Mouse (Mus musculus) Patski (cell line): ENCODE results near the gene Dnajb2. TPM values are rescaled to one million over a fixed set of nuclear protein-coding genes. Genes with fewer than 3 reads are reported as not detected.
A peak's percentile ranks its signal among the peaks of the same experiment; 100 is the strongest.

Experiments
- ATAC-seq: fragments of 100-300 bp; one replicate; pipeline ENCODE4 v1.8.0; 2021
- CTCF ChIA-PET: fragments of 350-600 bp; sonication (Branson Sonifier 250); formaldehyde crosslinking; loops from one replicate; lab custom pipeline; 2022; ENCODE audit warnings: inconsistent platforms; lab: Charles Lee
- POLR2A ChIA-PET: fragments of 350-600 bp; sonication (Branson Sonifier 250); formaldehyde crosslinking; loops from one replicate; lab custom pipeline; 2022; ENCODE audit warnings: antibody characterized with exemption, inconsistent platforms; lab: Charles Lee
- DNase-seq: peaks from one replicate; pipeline ENCODE4 v3.0.0-alpha.2; 2011; ENCODE audit warnings: low read depth, low spot score
- H3K27me3 ChIP-seq: fragments of 371-371 bp; one replicate; pipeline ENCODE4 v1.5.1; 2021
- CTCF ChIP-seq: fragments of 100-300 bp; IDR thresholded peaks from one replicate; pipeline ENCODE4 v1.5.1; 2021
- in situ Hi-C: fragments of 300-500 bp; cut with MboI; formaldehyde crosslinking; loops from 3 replicates; pipeline ENCODE4 v1.11.1; 2018; ENCODE audit warnings: low pct_unique_long_range_greater_than_20kb, mixed read lengths
- polyA plus RNA-seq: library from polyadenylated mRNA; unstranded; gene quantifications from one replicate; pipeline ENCODE4 v1.2.3, GENCODE M21; 2021

Dnajb2 gene
- polyA plus RNA-seq, 1 experiment from 2014 or later: 54.1 TPM

DNA sequence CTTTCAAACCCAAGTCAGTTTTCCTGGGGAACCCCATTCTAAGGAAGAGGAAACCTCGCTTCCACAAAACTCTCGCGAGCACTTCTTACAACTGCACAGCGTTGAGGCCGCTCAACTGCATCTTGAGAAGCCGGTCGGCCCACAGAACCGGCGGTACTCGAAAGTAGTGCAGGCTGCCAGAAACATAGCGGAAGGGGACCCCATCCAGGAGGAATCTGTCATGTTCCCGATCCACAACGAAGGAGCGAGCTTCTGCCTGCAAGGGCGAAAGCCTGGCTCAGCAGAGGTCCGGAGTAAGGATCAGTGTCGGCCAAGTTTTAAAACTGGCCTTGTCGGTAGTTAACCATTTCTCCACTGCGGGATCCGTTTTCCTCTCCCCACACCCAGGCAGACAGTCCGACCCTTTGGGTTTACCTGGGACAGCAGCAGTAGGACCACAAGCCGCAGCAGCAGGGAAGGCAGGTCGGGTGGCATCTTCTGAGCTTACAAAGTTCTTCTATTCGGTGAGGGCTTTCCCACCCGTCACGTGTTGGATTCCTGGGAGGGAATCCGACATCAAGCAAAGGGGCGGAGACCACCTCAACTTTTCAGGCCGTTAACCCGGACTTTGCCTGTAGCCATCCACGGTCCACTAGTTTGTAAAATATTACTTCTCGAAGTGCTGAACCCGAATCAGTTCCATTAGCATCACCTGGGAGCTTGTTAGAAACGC lies 27.1 kb upstream of the Dnajb2 start:
- ATAC-seq: peak; percentile 27
- DNase-seq: no peak
- in situ Hi-C loops: no loop called here
- CTCF ChIA-PET: interaction anchor here (1.0 to 1.3 kb wide), 3 partner anchors 9 to 43 kb away, joined by 3 to 6 read pairs (median 5); no protein-coding TSS in a partner anchor
- TF ChIP-seq CTCF: no peak
- POLR2A ChIA-PET: interaction anchor here (0.9 to 1.1 kb wide), 4 partner anchors 9 to 85 kb away, joined by 3 to 4 read pairs (median 3); no protein-coding TSS in a partner anchor
- H3K27me3 ChIP-seq: no peaks in the 10 kb centered on the region

DNA sequence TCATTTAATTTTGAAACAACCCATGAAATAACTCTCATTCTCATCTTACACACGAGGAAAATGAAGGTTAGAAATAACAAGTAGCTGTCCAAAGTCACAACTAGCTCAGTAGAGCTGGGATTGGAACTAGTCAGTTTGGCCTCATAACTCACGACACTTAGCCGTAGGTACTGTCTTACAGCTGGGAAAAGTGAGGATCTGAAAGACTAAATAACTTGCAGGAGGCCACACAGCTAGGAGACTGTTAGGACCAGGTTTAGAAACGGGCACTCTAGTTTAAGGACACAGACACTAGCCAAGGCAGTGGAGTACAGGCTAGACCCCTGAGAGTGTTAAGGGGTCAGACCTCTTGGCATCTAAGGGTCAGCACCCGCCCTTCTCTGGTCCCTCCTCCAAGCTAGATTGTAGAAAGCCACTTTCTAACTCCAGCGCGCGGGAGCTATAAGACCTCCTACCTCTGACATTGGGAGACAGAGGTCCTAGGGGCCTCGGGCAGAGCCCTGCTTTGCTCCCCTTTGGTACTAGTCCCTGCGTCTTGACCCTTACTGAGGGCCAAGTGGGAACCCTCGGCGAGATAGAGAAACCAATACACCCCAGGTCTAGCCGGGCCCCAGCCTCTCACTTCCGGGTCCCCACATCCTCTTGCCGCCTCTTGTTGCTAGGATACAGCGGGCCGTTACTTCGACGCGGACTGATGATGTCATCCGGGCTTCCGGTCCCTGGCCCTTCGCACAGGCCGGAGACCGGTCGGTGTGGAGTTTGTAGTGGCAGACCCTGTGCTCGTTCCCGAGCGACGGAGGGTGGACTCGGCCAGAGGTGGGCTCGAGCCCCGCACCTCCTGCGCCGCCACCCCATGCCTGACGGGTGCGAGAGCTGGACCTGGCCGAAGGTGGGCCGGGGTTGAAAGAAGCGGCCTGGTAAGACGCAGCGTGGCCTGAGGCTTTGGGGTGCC lies 25.8 kb upstream of the Dnajb2 start, which contains the start of the genes Glb1l and Stk16:
Gene Glb1l (minus strand): TSS at position 678 of the 952 bp plus-strand sequence.
Gene Stk16 (plus strand): TSS at position 703 of the 952 bp plus-strand sequence.
- DNase-seq (peak; percentile 84), ATAC-seq (peak; percentile 48)
- no peak for TF ChIP-seq CTCF
- no peaks in the 10 kb centered on the region for H3K27me3 ChIP-seq
- ChIA-PET POLR2A (interaction anchor here (0.9 to 1.3 kb wide), 3 partner anchors 27 to 38 kb away, joined by 3 read pairs; no protein-coding TSS in a partner anchor), CTCF (interaction anchor here (0.9 to 1.0 kb wide), 3 partner anchors 9 to 41 kb away, joined by 3 to 4 read pairs (median 3); partner anchors contain the start of gene Tuba4a)
- in situ Hi-C loops: no loop called here

DNA sequence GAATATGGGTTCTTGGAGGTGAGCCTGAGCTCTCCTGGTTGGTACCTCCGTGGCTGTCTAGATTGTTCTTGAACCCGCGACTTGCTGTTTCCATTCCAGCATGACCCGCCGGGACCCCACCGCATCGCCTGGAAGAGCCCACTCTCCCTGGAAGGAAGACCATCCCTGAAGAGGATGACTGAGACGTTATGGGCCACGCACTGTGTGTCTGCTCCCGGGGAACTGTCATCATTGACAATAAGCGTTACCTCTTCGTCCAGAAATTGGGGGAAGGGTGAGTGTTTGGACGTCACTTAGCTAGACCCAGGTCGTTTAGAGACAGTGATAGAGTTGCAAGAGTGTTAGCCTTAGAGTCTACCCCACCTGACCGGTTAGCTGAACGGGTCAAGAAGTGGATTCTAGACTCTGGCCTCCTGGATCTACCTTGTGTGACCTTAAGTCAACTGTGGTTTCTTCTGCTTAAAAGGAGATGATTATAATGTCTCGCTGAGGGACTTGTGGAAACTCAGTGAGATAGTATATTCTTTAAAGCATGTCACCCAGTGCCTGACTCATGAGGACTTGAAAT lies 25.0 kb upstream of the Dnajb2 start:
- DNase-seq: no peak

DNA sequence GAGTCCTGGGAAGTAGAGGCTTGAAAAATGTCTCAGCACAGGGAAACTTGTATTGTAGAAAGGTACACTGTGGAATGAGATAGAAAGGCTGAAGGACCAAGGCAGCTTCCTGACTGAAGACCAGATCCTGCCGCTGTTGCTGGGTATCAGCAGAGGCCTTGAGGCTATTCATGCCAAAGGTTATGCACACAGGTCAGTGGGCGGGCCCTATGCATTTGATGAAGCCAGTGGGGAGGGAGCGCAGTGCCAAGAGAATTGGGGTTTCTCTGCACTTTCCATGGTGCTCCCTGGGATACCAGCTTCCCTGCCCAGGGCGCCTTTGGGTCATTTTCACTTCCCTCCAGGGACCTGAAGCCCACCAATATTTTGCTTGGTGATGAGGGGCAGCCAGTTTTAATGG lies 23.7 kb upstream of the Dnajb2 start:
- in situ Hi-C loops: no loop called here
- no peak for TF ChIP-seq CTCF
- CTCF ChIA-PET: no interaction called here
- DNase-seq (no peak), ATAC-seq (no peak)
- POLR2A ChIA-PET: no interaction called here
- H3K27me3 ChIP-seq: no peaks in the 10 kb centered on the region

More for the DNA sequence above, 25.0 kb upstream of the Dnajb2 start:
- ChIA-PET CTCF (interaction anchor here (1.0 kb wide), 1 partner anchor 40 kb away, joined by 3 read pairs; no protein-coding TSS in a partner anchor), POLR2A (interaction anchor here (0.9 to 1.3 kb wide), 2 partner anchors 26 to 38 kb away, joined by 3 read pairs; no protein-coding TSS in a partner anchor)
- no peak for TF ChIP-seq CTCF
- ATAC-seq: no peak
- in situ Hi-C loops: no loop called here
- H3K27me3 ChIP-seq: no peaks in the 10 kb centered on the region

DNA sequence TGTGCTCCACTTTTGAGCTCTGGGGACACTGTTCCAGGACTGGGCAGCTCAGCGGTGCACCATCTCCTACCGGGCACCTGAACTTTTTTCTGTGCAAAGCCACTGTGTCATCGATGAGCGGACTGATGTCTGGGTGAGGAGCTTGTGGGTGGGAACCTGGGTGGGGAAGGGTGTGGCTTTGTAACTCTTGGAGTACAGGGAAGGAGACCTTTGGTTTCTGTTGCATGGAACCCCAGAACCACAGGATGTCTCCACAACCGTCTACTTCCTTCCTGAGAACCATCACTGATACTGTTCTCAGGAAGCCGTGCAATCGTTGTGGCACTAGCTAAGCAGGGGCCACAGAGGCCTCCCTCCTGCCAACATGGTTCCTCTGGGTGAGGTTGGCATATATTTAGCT lies 23.1 kb upstream of the Dnajb2 start:
- in situ Hi-C loops: no loop called here
- H3K27me3 ChIP-seq: no peaks in the 10 kb centered on the region
- no peak for TF ChIP-seq CTCF
- ATAC-seq (no peak), DNase-seq (no peak)
- CTCF ChIA-PET: interaction anchor here (2.2 kb wide), 1 partner anchor 38 kb away, joined by 6 read pairs; no protein-coding TSS in a partner anchor
- POLR2A ChIA-PET: interaction anchor here (1.7 kb wide), 1 partner anchor 21 kb away, joined by 7 read pairs; the partner anchor contains the start of genes Ankzf1 and Atg9a

DNA sequence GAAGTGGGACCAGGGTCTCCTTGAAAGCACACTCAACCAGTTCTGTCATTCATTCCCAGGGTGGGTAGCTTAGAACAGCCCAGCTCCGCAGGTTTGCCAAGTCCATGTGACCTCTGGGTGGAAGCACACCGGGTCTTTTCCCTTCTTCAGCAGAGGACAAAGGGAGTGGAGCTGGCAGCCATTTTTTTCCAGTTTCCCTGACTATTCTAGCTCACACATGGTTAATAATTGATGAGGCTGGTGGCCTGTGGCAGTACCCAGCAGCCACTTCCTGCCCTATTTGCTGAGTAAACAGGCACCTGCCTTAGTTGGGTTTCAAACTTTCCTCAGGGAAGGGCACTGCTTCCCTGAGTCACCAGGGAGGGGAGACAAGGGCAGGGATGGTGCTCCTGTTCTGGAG lies 21.8 kb upstream of the Dnajb2 start:
- in situ Hi-C loops: no loop called here
- ATAC-seq: peak; percentile 86

DNA sequence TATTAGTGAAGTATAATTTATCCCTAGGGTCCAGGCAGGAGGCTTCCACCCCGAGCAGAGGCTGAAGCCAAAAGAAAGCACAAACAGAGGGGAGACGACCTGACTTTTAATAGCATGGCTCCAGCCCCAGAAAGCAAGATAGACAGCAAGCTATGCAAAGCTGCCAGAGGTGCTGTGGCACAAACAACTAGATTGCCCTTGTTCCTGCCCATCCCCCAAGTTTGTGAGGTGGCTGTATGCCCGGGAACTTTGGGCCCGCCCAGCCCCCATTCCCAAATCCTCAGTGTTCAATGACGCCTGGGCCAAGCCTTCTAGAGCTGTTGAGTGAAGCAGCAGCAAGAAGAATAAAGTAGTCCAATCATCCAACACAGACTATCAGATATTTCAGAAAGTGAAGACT lies 21.3 kb upstream of the Dnajb2 start:
- ATAC-seq: no peak
- no peak for TF ChIP-seq CTCF
- POLR2A ChIA-PET: interaction anchor here (1.5 kb wide), 1 partner anchor 21 kb away, joined by 8 read pairs; the partner anchor contains the start of gene Dnajb2
- in situ Hi-C loops: no loop called here
- DNase-seq: no peak
- no peaks in the 10 kb centered on the region for H3K27me3 ChIP-seq
- CTCF ChIA-PET: interaction anchor here (0.9 to 2.2 kb wide), 3 partner anchors 20 to 37 kb away, joined by 3 to 6 read pairs (median 4); no protein-coding TSS in a partner anchor

More for the DNA sequence above, 21.8 kb upstream of the Dnajb2 start:
- CTCF ChIA-PET: interaction anchor here (0.9 to 2.2 kb wide), 3 partner anchors 21 to 37 kb away, joined by 3 to 6 read pairs (median 4); no protein-coding TSS in a partner anchor
- peak; percentile 79 for DNase-seq
- H3K27me3 ChIP-seq: no peaks in the 10 kb centered on the region
- no peak for TF ChIP-seq CTCF
- POLR2A ChIA-PET: interaction anchor here (1.5 to 1.7 kb wide), 2 partner anchors 22 kb away, joined by 7 to 8 read pairs; partner anchors contain the start of genes Ankzf1, Atg9a and Dnajb2

DNA sequence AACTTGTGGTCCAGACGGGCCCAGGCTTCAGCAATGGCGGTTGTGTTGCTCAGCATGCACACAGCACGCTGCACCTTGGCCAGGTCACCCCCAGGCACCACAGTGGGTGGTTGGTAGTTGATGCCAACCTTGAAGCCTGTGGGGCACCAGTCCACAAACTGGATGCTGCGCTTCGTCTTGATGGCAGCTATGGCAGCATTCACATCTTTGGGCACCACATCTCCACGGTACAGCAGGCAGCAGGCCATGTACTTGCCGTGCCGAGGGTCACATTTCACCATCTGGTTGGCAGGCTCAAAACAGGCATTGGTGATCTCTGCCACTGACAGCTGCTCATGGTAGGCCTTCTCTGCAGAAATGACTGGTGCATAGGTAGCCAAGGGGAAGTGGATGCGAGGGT lies 20.4 kb upstream of the Dnajb2 start:
- in situ Hi-C loops: no loop called here
- ChIA-PET CTCF (interaction anchor here (1.2 kb wide), 1 partner anchor 20 kb away, joined by 3 read pairs; the partner anchor contains the start of gene Dnajb2), POLR2A (no interaction called here)
- DNase-seq: no peak
- TF ChIP-seq CTCF: no peak
- no peak for ATAC-seq
- H3K27me3 ChIP-seq: no peaks in the 10 kb centered on the region
